Comparison of ENCODE assay signal across 8 mouse cellular contexts in genomic region chr4:143161619-143162479, GRCm38 (mm10). TPM values are rescaled to one million over a fixed set of nuclear protein-coding genes. Genes with fewer than 3 reads are reported as not detected.
DNase-seq lines count a peak whose midpoint lies in the region; ATAC-seq lines count a peak whose summit lies in the region.

No protein-coding gene starts in this region.

- peak overlapping the region; percentile 69 for H3K4me2 ChIP-seq in lung, embryonic 16.5 days (ENCODE audit: low read depth, low read length)

- H3K27me3 ChIP-seq in lung, embryonic 16.5 days (ENCODE audit: control insufficient read depth, insufficient read depth, low read depth, low read length), result no peaks in the 10 kb centered on the region

- no peaks in the 10 kb centered on the region for H3K9me3 ChIP-seq in lung, embryonic 16.5 days (ENCODE audit: control insufficient read depth, low read length)

- H3K9ac ChIP-seq in lung, embryonic 16.5 days (ENCODE audit: low read length), result peak overlapping the region; percentile 96

- H3K4me3 ChIP-seq in lung, embryonic 16.5 days (ENCODE audit: low read length), result peak overlapping the region; percentile 97

- peak; percentile 94 for DNase-seq in MEL-GATA-1-ER (ENCODE audit: extremely low read depth, low read depth)
- peak; percentile 98 for DNase-seq in cerebellum, adult 8-10 months
- peak; percentile 96 for DNase-seq in forelimb bud, embryonic 11.5 days (ENCODE audit: low read depth, low spot score)
- DNase-seq in layer of hippocampus, adult 9-10 months (ENCODE audit: low spot score), result peak; percentile 98
- DNase-seq in ovary, postnatal 10 days (ENCODE audit: low spot score), result peak; percentile 96
- DNase-seq in thymus, postnatal 10 days (ENCODE audit: low spot score in 2 of 2), result peak; percentile 97 to 98

- peak overlapping the region; percentile 100 for H3K27ac ChIP-seq in lung, embryonic 16.5 days (ENCODE audit: low read length)

- peak; percentile 98 to 99 for ATAC-seq in hematopoietic stem cell, adult 5-6 weeks (replicated peaks in 1 of 2; ENCODE audit: insufficient read depth in 1 of 2, low FRiP score in 2 of 2, low TSS enrichment in 1 of 2, low read depth in 1 of 2, poor library complexity in 2 of 2, severe bottlenecking in 2 of 2)
- ATAC-seq in lung, embryonic 16.5 days (ENCODE audit: low read depth), result peak; percentile 99

- under 1% methylated on average over 100 of the region's 102 CpGs for WGBS in lung, embryonic 16.5 days

- peaks cover 20% of the 10 kb centered on the region for H3K4me1 ChIP-seq in lung, embryonic 16.5 days (replicated peaks; ENCODE audit: control insufficient read depth, insufficient read depth, low read length)

- no peaks in the 10 kb centered on the region for H3K36me3 ChIP-seq in lung, embryonic 16.5 days (ENCODE audit: control insufficient read depth, insufficient read depth, low read length)

RNA-seq across cellular contexts. Expression of gene Prdm2, which starts 50.9 kb away (rescaled TPM):
- 18.0 and 19.9 TPM in 2 replicates for total RNA-seq in hematopoietic stem cell, adult 5-6 weeks (2017)
- 10.2 and 11.0 TPM in 2 replicates for polyA plus RNA-seq in lung, embryonic 16.5 days (2015; fragmentation: Nextera tagmentation; extraction: Ambion mirVana)

Comparison
In these comparisons a context has a peak if more than half of its experiments do, and no peak if none do; other contexts are left out.
1. Peak in every context shown above with its lines: DNase-seq, ATAC-seq, H3K4me3 ChIP-seq and H3K27ac ChIP-seq.